Mouse (Mus musculus): ENCODE data around the gene Bsn. TPM values are rescaled to one million over a fixed set of nuclear protein-coding genes. Genes with fewer than 3 reads are reported as not detected.

Gene Bsn
- polyA plus RNA-seq, 1 experiment from 2014 or later, result 5.7 TPM

- no peak overlapping the region for H3K4me2 ChIP-seq
- 83% methylated on average over 3 of the region's 3 CpGs for WGBS
- DNase-seq (ENCODE audit: low spot score), result no peak
- no peaks in the 10 kb centered on the region for H3K4me1 ChIP-seq (replicated peaks; ENCODE audit: control insufficient read depth, insufficient read depth, low read length)
- H3K9me3 ChIP-seq (ENCODE audit: control insufficient read depth, low read length), result no peaks in the 10 kb centered on the region
- no peak overlapping the region for H3K4me3 ChIP-seq (ENCODE audit: low read depth, low read length)
- H3K9ac ChIP-seq (ENCODE audit: low read depth, low read length), result no peak overlapping the region
- no peaks in the 10 kb centered on the region for H3K36me3 ChIP-seq (ENCODE audit: control insufficient read depth, insufficient read depth, low read length)
- no peak overlapping the region for H3K27ac ChIP-seq (ENCODE audit: low read depth, low read length)
- peaks cover 15% of the 10 kb centered on the region; the same call in 1 of the 2 replicates for H3K27me3 ChIP-seq (replicated peaks; ENCODE audit: control insufficient read depth, insufficient read depth, low read length)
- no peak for ATAC-seq (replicated peaks; ENCODE audit: low FRiP score)
These were observed 57.8 kb downstream of the Bsn start for GRCm38 (mm10) chr9:108132373-108132772.

- Histone ChIP-seq H3K4me2 (no peak overlapping the region), H3K9ac (ENCODE audit: low read depth, low read length) (no peak overlapping the region), H3K4me3 (ENCODE audit: low read depth, low read length) (no peak overlapping the region), H3K36me3 (ENCODE audit: control insufficient read depth, insufficient read depth, low read length) (no peaks in the 10 kb centered on the region), H3K4me1 (replicated peaks; ENCODE audit: control insufficient read depth, insufficient read depth, low read length) (no peaks in the 10 kb centered on the region), H3K9me3 (ENCODE audit: control insufficient read depth, low read length) (no peaks in the 10 kb centered on the region), H3K27me3 (replicated peaks; ENCODE audit: control insufficient read depth, insufficient read depth, low read length) (peaks cover 6% of the 10 kb centered on the region; the same call in 1 of the 2 replicates), H3K27ac (ENCODE audit: low read depth, low read length) (no peak overlapping the region)
- ATAC-seq (replicated peaks; ENCODE audit: low FRiP score), result no peak
- DNase-seq (ENCODE audit: low spot score), result no peak
- 50% methylated on average over 5 of the region's 5 CpGs for WGBS
These were observed 58.7 kb downstream of the Bsn start for GRCm38 (mm10) chr9:108131502-108131901.

GRCm38 (mm10) chr9:108129042-108129948 is 60.9 kb downstream of the Bsn start:
- no peak for ATAC-seq (replicated peaks; ENCODE audit: low FRiP score)
- 68% methylated on average over 13 of the region's 13 CpGs for WGBS

GRCm38 (mm10) chr9:108128248-108128647 is 61.9 kb downstream of the Bsn start:
- no peaks in the 10 kb centered on the region for H3K4me1 ChIP-seq (replicated peaks; ENCODE audit: control insufficient read depth, insufficient read depth, low read length)
- DNase-seq (ENCODE audit: low spot score) (no peak), ATAC-seq (replicated peaks; ENCODE audit: low FRiP score) (no peak)
- peaks cover 5% of the 10 kb centered on the region; the same call in 1 of the 2 replicates for H3K27me3 ChIP-seq (replicated peaks; ENCODE audit: control insufficient read depth, insufficient read depth, low read length)
- H3K9ac ChIP-seq (ENCODE audit: low read depth, low read length), result no peak overlapping the region
- H3K4me2 ChIP-seq, result no peak overlapping the region
- H3K9me3 ChIP-seq (ENCODE audit: control insufficient read depth, low read length), result no peaks in the 10 kb centered on the region
- H3K36me3 ChIP-seq (ENCODE audit: control insufficient read depth, insufficient read depth, low read length), result no peaks in the 10 kb centered on the region
- WGBS, result 74% methylated on average over 11 of the region's 11 CpGs
- H3K4me3 ChIP-seq (ENCODE audit: low read depth, low read length), result no peak overlapping the region
- no peak overlapping the region for H3K27ac ChIP-seq (ENCODE audit: low read depth, low read length)

More at GRCm38 (mm10) chr9:108129042-108129948, 60.9 kb downstream of the Bsn start:
- H3K36me3 ChIP-seq (ENCODE audit: control insufficient read depth, insufficient read depth, low read length), result no peaks in the 10 kb centered on the region
- H3K4me3 ChIP-seq (ENCODE audit: low read depth, low read length), result no peak overlapping the region
- H3K27me3 ChIP-seq (replicated peaks; ENCODE audit: control insufficient read depth, insufficient read depth, low read length), result peaks cover 6% of the 10 kb centered on the region; the same call in 1 of the 2 replicates
- no peak overlapping the region for H3K9ac ChIP-seq (ENCODE audit: low read depth, low read length)
- no peak overlapping the region for H3K27ac ChIP-seq (ENCODE audit: low read depth, low read length)
- H3K4me2 ChIP-seq, result no peak overlapping the region
- H3K9me3 ChIP-seq (ENCODE audit: control insufficient read depth, low read length), result no peaks in the 10 kb centered on the region
- DNase-seq (ENCODE audit: low spot score), result no peak
- H3K4me1 ChIP-seq (replicated peaks; ENCODE audit: control insufficient read depth, insufficient read depth, low read length), result no peaks in the 10 kb centered on the region

- no peak overlapping the region for H3K27ac ChIP-seq (ENCODE audit: low read depth, low read length)
- H3K36me3 ChIP-seq (ENCODE audit: control insufficient read depth, insufficient read depth, low read length), result no peaks in the 10 kb centered on the region
- DNase-seq (ENCODE audit: low spot score) (no peak), ATAC-seq (replicated peaks; ENCODE audit: low FRiP score) (no peak)
- WGBS, result 79% methylated on average over 17 of the region's 17 CpGs
- H3K4me2 ChIP-seq, result no peak overlapping the region
- H3K9me3 ChIP-seq (ENCODE audit: control insufficient read depth, low read length), result no peaks in the 10 kb centered on the region
- H3K9ac ChIP-seq (ENCODE audit: low read depth, low read length), result no peak overlapping the region
- no peaks in the 10 kb centered on the region for H3K4me1 ChIP-seq (replicated peaks; ENCODE audit: control insufficient read depth, insufficient read depth, low read length)
- H3K27me3 ChIP-seq (replicated peaks; ENCODE audit: control insufficient read depth, insufficient read depth, low read length), result peaks cover 3% of the 10 kb centered on the region; the same call in 1 of the 2 replicates
- no peak overlapping the region for H3K4me3 ChIP-seq (ENCODE audit: low read depth, low read length)
These were observed 63.6 kb downstream of the Bsn start for GRCm38 (mm10) chr9:108126436-108127180.

- ATAC-seq (replicated peaks; ENCODE audit: low FRiP score) (no peak), DNase-seq (ENCODE audit: low spot score) (no peak)
- no peaks in the 10 kb centered on the region for H3K36me3 ChIP-seq (ENCODE audit: control insufficient read depth, insufficient read depth, low read length)
- no peaks in the 10 kb centered on the region for H3K9me3 ChIP-seq (ENCODE audit: control insufficient read depth, low read length)
- H3K27ac ChIP-seq (ENCODE audit: low read depth, low read length), result no peak overlapping the region
- H3K4me1 ChIP-seq (replicated peaks; ENCODE audit: control insufficient read depth, insufficient read depth, low read length), result no peaks in the 10 kb centered on the region
- 83% methylated on average over 8 of the region's 8 CpGs for WGBS
- H3K4me3 ChIP-seq (ENCODE audit: low read depth, low read length), result no peak overlapping the region
- H3K4me2 ChIP-seq, result no peak overlapping the region
- no peak overlapping the region for H3K9ac ChIP-seq (ENCODE audit: low read depth, low read length)
- H3K27me3 ChIP-seq (replicated peaks; ENCODE audit: control insufficient read depth, insufficient read depth, low read length), result peaks cover 3% of the 10 kb centered on the region; the same call in 1 of the 2 replicates
These were observed 64.5 kb downstream of the Bsn start for GRCm38 (mm10) chr9:108125731-108126130.

GRCm38 (mm10) chr9:108123916-108124315 is 66.3 kb downstream of the Bsn start:
- ATAC-seq (replicated peaks; ENCODE audit: low FRiP score), result no peak
- Histone ChIP-seq H3K36me3 (ENCODE audit: control insufficient read depth, insufficient read depth, low read length) (no peaks in the 10 kb centered on the region), H3K4me1 (replicated peaks; ENCODE audit: control insufficient read depth, insufficient read depth, low read length) (0 out of 2 replicates have a peak, but pooled peaks cover 11% of the 10 kb centered on the region), H3K27ac (ENCODE audit: low read depth, low read length) (no peak overlapping the region), H3K4me2 (no peak overlapping the region), H3K4me3 (ENCODE audit: low read depth, low read length) (no peak overlapping the region), H3K27me3 (replicated peaks; ENCODE audit: control insufficient read depth, insufficient read depth, low read length) (no peaks in the 10 kb centered on the region; the same call in 1 of the 2 replicates), H3K9me3 (ENCODE audit: control insufficient read depth, low read length) (no peaks in the 10 kb centered on the region), H3K9ac (ENCODE audit: low read depth, low read length) (no peak overlapping the region)
- 79% methylated on average over 4 of the region's 4 CpGs for WGBS
- DNase-seq (ENCODE audit: low spot score), result no peak

GRCm38 (mm10) chr9:108121170-108121969 is 68.8 kb downstream of the Bsn start:
- DNase-seq (ENCODE audit: low spot score), result no peak
- H3K36me3 ChIP-seq (ENCODE audit: control insufficient read depth, insufficient read depth, low read length), result no peaks in the 10 kb centered on the region
- H3K27me3 ChIP-seq (replicated peaks; ENCODE audit: control insufficient read depth, insufficient read depth, low read length), result peaks cover under 1% of the 10 kb centered on the region; the same call in 1 of the 2 replicates
- WGBS, result 87% methylated on average over 10 of the region's 10 CpGs
- no peak overlapping the region for H3K9ac ChIP-seq (ENCODE audit: low read depth, low read length)
- H3K9me3 ChIP-seq (ENCODE audit: control insufficient read depth, low read length), result no peaks in the 10 kb centered on the region
- H3K4me1 ChIP-seq (replicated peaks; ENCODE audit: control insufficient read depth, insufficient read depth, low read length), result peaks cover 11% of the 10 kb centered on the region; the same call in 1 of the 2 replicates
- no peak overlapping the region for H3K27ac ChIP-seq (ENCODE audit: low read depth, low read length)
- no peak overlapping the region for H3K4me2 ChIP-seq
- H3K4me3 ChIP-seq (ENCODE audit: low read depth, low read length), result no peak overlapping the region
- no peak for ATAC-seq (replicated peaks; ENCODE audit: low FRiP score)

Measured in liver, embryonic 11.5 days (tissue).